In the genomic region with DNA sequence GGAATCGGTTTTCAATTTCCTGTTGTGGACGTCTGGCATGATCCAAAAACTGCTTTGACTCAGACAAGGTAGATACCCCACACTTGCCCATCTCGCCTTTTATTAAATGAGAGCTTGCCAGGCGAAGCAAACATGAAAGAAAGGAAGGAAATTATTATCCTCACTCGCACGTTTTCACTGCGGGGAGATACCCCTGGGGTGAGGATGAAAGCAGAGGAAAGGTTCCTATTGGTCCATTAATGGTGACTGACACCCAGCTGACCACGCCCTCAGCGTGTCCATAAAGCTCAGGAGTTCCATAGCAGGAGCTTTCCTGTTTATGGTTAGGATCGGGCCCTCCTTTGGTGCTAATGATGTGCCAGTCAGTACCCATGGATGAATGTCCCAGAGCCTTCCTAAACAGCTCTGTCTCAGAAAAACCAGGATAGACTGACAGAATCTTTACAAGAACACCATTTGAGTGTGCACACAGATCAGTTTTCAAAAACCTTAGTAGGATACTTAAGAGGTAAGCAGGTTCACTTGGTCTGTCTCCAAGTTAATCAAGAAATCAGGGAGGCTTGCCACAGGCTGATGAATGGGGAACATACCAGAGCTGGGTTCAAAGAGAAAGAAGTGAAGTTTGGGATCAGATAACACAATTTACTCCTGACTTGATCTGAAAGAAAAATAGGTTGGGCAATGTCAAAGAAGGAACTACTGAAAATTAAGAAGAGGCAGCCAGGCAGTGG, we compare ENCODE assay signal across 8 mouse cellular contexts.
A peak's percentile ranks its signal among the peaks of the same experiment; 100 is the strongest.
DNase-seq lines count a peak whose midpoint lies in the region; ATAC-seq lines count a peak whose summit lies in the region.

No protein-coding gene starts in this region.

- H3K9ac ChIP-seq in heart, embryonic 13.5 days: no peak overlapping the region
- H3K9ac ChIP-seq in forebrain, embryonic 16.5 days (replicated peaks; ENCODE audit: low read depth, low read length): no peak overlapping the region
- no peak overlapping the region for H3K9ac ChIP-seq in midbrain, embryonic 11.5 days (ENCODE audit: low read length)

- peaks cover 27% of the 10 kb centered on the region for H3K4me1 ChIP-seq in heart, embryonic 13.5 days
- peaks cover 14% of the 10 kb centered on the region for H3K4me1 ChIP-seq in forebrain, embryonic 16.5 days (replicated peaks; ENCODE audit: control insufficient read depth, insufficient read depth, low read length)
- peaks cover 6% of the 10 kb centered on the region for H3K4me1 ChIP-seq in midbrain, embryonic 11.5 days (ENCODE audit: control insufficient read depth, insufficient read depth, low read length)

- 11% methylated on average over 10 of the region's 10 CpGs for WGBS in heart, embryonic 13.5 days
- WGBS in forebrain, embryonic 16.5 days: 14% methylated on average over 10 of the region's 10 CpGs
- 20% methylated on average over 10 of the region's 10 CpGs for WGBS in midbrain, embryonic 11.5 days

- intact Hi-C loops in left cerebral cortex, postnatal 36 days (cut with DNase I): no loop called here

- no peaks in the 10 kb centered on the region for H3K36me3 ChIP-seq in heart, embryonic 13.5 days
- H3K36me3 ChIP-seq in forebrain, embryonic 16.5 days (ENCODE audit: control insufficient read depth, insufficient read depth): no peaks in the 10 kb centered on the region
- H3K36me3 ChIP-seq in midbrain, embryonic 11.5 days (ENCODE audit: control insufficient read depth, insufficient read depth, low read length): no peaks in the 10 kb centered on the region

- no peaks in the 10 kb centered on the region; the same call in 1 of the 2 replicates for H3K27me3 ChIP-seq in heart, embryonic 13.5 days (replicated peaks)
- H3K27me3 ChIP-seq in forebrain, embryonic 16.5 days (replicated peaks; ENCODE audit: control insufficient read depth, insufficient read depth, low read length): no peaks in the 10 kb centered on the region
- H3K27me3 ChIP-seq in midbrain, embryonic 11.5 days (ENCODE audit: control insufficient read depth, insufficient read depth, low read length): no peaks in the 10 kb centered on the region

- ATAC-seq in heart, embryonic 13.5 days (ENCODE audit: extremely low read depth, insufficient number of reproducible peaks, low FRiP score, low TSS enrichment): no peak
- ATAC-seq in forebrain, embryonic 16.5 days: peak; percentile 69
- ATAC-seq in midbrain, embryonic 11.5 days (ENCODE audit: low FRiP score): peak; percentile 70; the same call in 1 of the 2 replicates

- H3K9me3 ChIP-seq in heart, embryonic 13.5 days: no peaks in the 10 kb centered on the region
- no peaks in the 10 kb centered on the region for H3K9me3 ChIP-seq in forebrain, embryonic 16.5 days (ENCODE audit: control insufficient read depth, low read length)
- H3K9me3 ChIP-seq in midbrain, embryonic 11.5 days (ENCODE audit: control insufficient read depth, low read length): no peaks in the 10 kb centered on the region

- DNase-seq in heart, adult 8-10 months (ENCODE audit: low spot score): no peak
- DNase-seq in ES-CJ7 (ENCODE audit: low read depth, low spot score): peak; percentile 39
- no peak for DNase-seq in midbrain, embryonic 11.5 days (ENCODE audit: low spot score, missing footprints)
- no peak for DNase-seq in left cerebral cortex, postnatal 36 days (ENCODE audit: low spot score in 2 of 2)
- DNase-seq in layer of hippocampus, postnatal 36 days: no peak
- DNase-seq in gastrocnemius, postnatal 10 days: no peak

- H3K4me3 ChIP-seq in heart, embryonic 13.5 days: peak overlapping the region; percentile 36
- H3K4me3 ChIP-seq in forebrain, embryonic 16.5 days (replicated peaks; ENCODE audit: low read length): peak overlapping the region; percentile 20
- H3K4me3 ChIP-seq in midbrain, embryonic 11.5 days (ENCODE audit: low read depth, low read length): no peak overlapping the region

- H3K27ac ChIP-seq in heart, embryonic 13.5 days (replicated peaks): no peak overlapping the region
- no peak overlapping the region for H3K27ac ChIP-seq in forebrain, embryonic 16.5 days (ENCODE audit: low read length)
- no peak overlapping the region for H3K27ac ChIP-seq in midbrain, embryonic 11.5 days (ENCODE audit: low read depth, low read length)

- peak overlapping the region; percentile 63 for H3K4me2 ChIP-seq in heart, embryonic 13.5 days
- peak overlapping the region; percentile 48 for H3K4me2 ChIP-seq in forebrain, embryonic 16.5 days (ENCODE audit: low read length)
- H3K4me2 ChIP-seq in midbrain, embryonic 11.5 days: peak overlapping the region; percentile 32
